Mouse (Mus musculus) erythroblast, embryonic 14.5 days (primary cell): ENCODE results near the gene Lgals7.

Experiments
- GATA1 ChIP-seq: IDR thresholded peaks from 2 replicates; pipeline ENCODE4 v1.6.1; 2012; ENCODE audit warnings: low read length, inconsistent platforms, mixed read lengths
- TAL1 ChIP-seq: IDR thresholded peaks from 3 replicates; pipeline ENCODE4 v1.6.1; 2012; ENCODE audit warnings: low read length, inconsistent platforms, mixed read lengths

DNA sequence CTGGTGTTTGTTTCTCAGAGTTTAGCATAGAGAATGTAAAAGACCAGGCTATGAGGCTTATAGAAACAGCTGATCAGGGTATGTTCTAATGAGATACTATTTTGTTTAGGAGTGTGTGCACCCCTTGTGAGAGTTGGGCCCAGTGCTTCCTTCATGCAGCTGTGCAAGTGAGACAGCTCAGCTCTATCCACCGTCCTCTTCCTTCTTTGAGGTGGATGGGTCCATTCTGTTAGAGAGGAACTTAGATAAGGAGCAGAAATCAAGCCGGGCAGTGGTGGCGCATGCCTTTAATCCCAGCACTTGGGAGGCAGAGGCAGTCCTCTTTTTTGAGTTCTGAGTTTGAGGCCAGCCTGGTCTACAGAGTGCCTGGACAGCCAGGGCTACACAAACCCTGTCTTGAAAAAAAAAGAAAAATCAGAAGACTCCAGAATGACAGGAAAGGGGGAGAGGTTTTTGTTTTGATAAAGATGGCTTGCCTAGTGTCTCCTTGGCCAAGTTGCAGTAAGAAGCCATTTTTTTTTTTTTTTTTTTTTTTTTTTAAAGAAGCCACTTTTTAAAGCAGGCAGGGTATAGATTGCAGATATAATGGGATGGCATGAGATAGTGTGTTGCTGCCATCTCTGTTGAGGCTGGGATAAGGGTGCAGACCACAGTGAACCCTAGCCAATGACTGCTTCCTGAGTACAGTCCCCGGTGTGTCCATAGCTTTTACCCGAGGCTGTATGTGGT, 49.2 kb upstream of the Lgals7 start:
- TF ChIP-seq TAL1 (no peak), GATA1 (no peak)
